Mouse (Mus musculus) lung, embryonic 14.5 days (tissue): Measurements from ENCODE around the gene Met. TPM values are rescaled to one million over a fixed set of nuclear protein-coding genes. Genes with fewer than 3 reads are reported as not detected.

Experiments used
- ATAC-seq: fragments of 200-750 bp; cut with Nextera tagmentation; 2 replicates; pipeline ENCODE4 v1.8.0; 2017; ENCODE audit warnings: mild to moderate bottlenecking, moderate TSS enrichment, moderate library complexity; ENCODE audit not compliant: insufficient read depth
- DNase-seq: peaks from one replicate; pipeline ENCODE4 v3.0.0-alpha.2; 2015
- H3K27ac ChIP-seq: fragments of 300-500 bp; sonication (generic); 2 replicates; pipeline ENCODE4 v1.5.1; 2014; ENCODE audit warnings: low read depth, mild to moderate bottlenecking, moderate library complexity
- H3K27me3 ChIP-seq: fragments of 300-500 bp; sonication (generic); 2 replicates; pipeline ENCODE4 v1.6.1; 2014; ENCODE audit warnings: low read length, control low read depth; ENCODE audit not compliant: insufficient read depth
- H3K36me3 ChIP-seq: fragments of 300-500 bp; sonication (generic); 2 replicates; pipeline ENCODE4 v1.6.1; 2014; ENCODE audit warnings: control low read depth; ENCODE audit not compliant: insufficient read depth
- H3K4me1 ChIP-seq: fragments of 300-500 bp; sonication (generic); 2 replicates; pipeline ENCODE4 v1.6.1; 2014; ENCODE audit warnings: antibody characterized with exemption, control low read depth; ENCODE audit not compliant: insufficient read depth
- H3K4me2 ChIP-seq: fragments of 300-500 bp; sonication (generic); 2 replicates; pipeline ENCODE4 v1.6.1; 2014; ENCODE audit warnings: mild to moderate bottlenecking
- H3K4me3 ChIP-seq: fragments of 300-500 bp; sonication (generic); 2 replicates; pipeline ENCODE4 v1.5.1; 2014; ENCODE audit warnings: low read depth, low read length
- H3K9ac ChIP-seq: fragments of 300-500 bp; sonication (generic); 2 replicates; pipeline ENCODE4 v1.6.1; 2014
- H3K9me3 ChIP-seq: fragments of 300-500 bp; sonication (generic); 2 replicates; pipeline ENCODE4 v1.6.1; 2016; ENCODE audit warnings: low read depth, low read length, control low read depth
- CTCF ChIP-seq: IDR thresholded peaks from 2 replicates; pipeline ENCODE4 v1.5.1; 2016; ENCODE audit warnings: antibody characterized with exemption, low read depth
- WGBS: fragments of 180-500 bp; shearing (Covaris S2); extraction: QIAGEN DNeasy Blood & Tissue Kit; methylation state at CpG from one replicate; pipeline ENCODE4 v1.1.7; 2014; 5-methylcytosine and 5-hydroxymethylcytosine counted together
- polyA plus RNA-seq: library from polyadenylated mRNA; unstranded; fragments of >200 nt; fragmentation: Nextera tagmentation; extraction: Ambion mirVana; gene quantifications from 2 replicates; pipeline ENCODE4 v1.2.1, GENCODE M21; 2014

Met gene
- polyA plus RNA-seq, 1 experiment from 2014 or later, result 12.5 TPM

GRCm38 (mm10) chr6:17490786-17491185, 27.2 kb downstream of the Met start:
- DNase-seq (no peak), ATAC-seq (no peak)
- Histone ChIP-seq H3K9ac (no peak overlapping the region), H3K36me3 (no peaks in the 10 kb centered on the region), H3K27ac (no peak overlapping the region), H3K4me3 (no peak overlapping the region), H3K4me1 (no peaks in the 10 kb centered on the region), H3K27me3 (no peaks in the 10 kb centered on the region), H3K9me3 (no peaks in the 10 kb centered on the region), H3K4me2 (no peak overlapping the region)
- no peak for TF ChIP-seq CTCF
- WGBS, result 53% methylated on average over 2 of the region's 2 CpGs

GRCm38 (mm10) chr6:17491502-17491901, 27.9 kb downstream of the Met start:
- Histone ChIP-seq H3K4me1 (no peaks in the 10 kb centered on the region), H3K9ac (no peak overlapping the region), H3K36me3 (no peaks in the 10 kb centered on the region), H3K4me3 (no peak overlapping the region), H3K9me3 (no peaks in the 10 kb centered on the region), H3K4me2 (no peak overlapping the region), H3K27me3 (no peaks in the 10 kb centered on the region), H3K27ac (no peak overlapping the region)
- 69% methylated on average over 10 of the region's 10 CpGs for WGBS
- TF ChIP-seq CTCF, result no peak
- ATAC-seq (no peak), DNase-seq (no peak)

- H3K9ac ChIP-seq, result no peak overlapping the region
- H3K27me3 ChIP-seq, result no peaks in the 10 kb centered on the region
- ATAC-seq, result no peak
- no peak overlapping the region for H3K4me3 ChIP-seq
- no peak for DNase-seq
- H3K4me2 ChIP-seq, result no peak overlapping the region
- 72% methylated on average over 8 of the region's 8 CpGs for WGBS
- H3K36me3 ChIP-seq, result no peaks in the 10 kb centered on the region
- no peak for TF ChIP-seq CTCF
- H3K4me1 ChIP-seq, result no peaks in the 10 kb centered on the region
- no peaks in the 10 kb centered on the region for H3K9me3 ChIP-seq
- no peak overlapping the region for H3K27ac ChIP-seq
Observed at GRCm38 (mm10) chr6:17492062-17492461, 28.5 kb downstream of the Met start.

GRCm38 (mm10) chr6:17495413-17495812, 31.8 kb downstream of the Met start:
- TF ChIP-seq CTCF, result no peak
- no peak overlapping the region for H3K4me3 ChIP-seq

DNA sequence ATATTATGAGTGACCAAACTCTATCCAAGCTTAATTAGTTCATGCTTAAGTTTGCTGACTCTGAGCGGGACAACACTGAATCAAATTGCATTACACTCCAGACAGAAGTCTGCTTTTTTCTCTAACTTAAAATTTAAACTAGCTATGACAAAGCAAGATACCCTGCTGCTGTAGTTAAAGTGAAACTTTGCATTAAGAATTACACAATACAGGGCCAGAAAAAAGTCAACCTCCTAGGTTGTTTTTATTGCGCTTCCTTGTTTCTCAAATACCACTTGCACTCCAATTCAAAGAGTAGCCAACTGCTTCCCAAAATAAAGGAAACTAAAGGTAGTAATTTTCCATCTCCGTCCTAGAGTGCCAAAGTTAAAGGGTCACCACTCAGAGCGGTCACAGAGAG, 33.8 kb downstream of the Met start:
- H3K9ac ChIP-seq, result no peak overlapping the region
- no peak overlapping the region for H3K4me2 ChIP-seq
- DNase-seq (no peak), ATAC-seq (no peak)
- H3K27ac ChIP-seq, result no peak overlapping the region
- no peaks in the 10 kb centered on the region for H3K36me3 ChIP-seq
- no peaks in the 10 kb centered on the region for H3K9me3 ChIP-seq
- no peaks in the 10 kb centered on the region for H3K27me3 ChIP-seq
- no peak for TF ChIP-seq CTCF
- H3K4me3 ChIP-seq, result no peak overlapping the region
- 78% methylated on average over 4 of the region's 4 CpGs for WGBS
- no peaks in the 10 kb centered on the region for H3K4me1 ChIP-seq

More at GRCm38 (mm10) chr6:17495413-17495812, 31.8 kb downstream of the Met start:
- Histone ChIP-seq H3K27me3 (no peaks in the 10 kb centered on the region), H3K9ac (no peak overlapping the region), H3K9me3 (no peaks in the 10 kb centered on the region), H3K4me1 (no peaks in the 10 kb centered on the region), H3K36me3 (no peaks in the 10 kb centered on the region), H3K4me2 (no peak overlapping the region), H3K27ac (no peak overlapping the region)
- 81% methylated on average over 1 of the region's 1 CpGs for WGBS
- no peak for DNase-seq
- ATAC-seq, result no peak

DNA sequence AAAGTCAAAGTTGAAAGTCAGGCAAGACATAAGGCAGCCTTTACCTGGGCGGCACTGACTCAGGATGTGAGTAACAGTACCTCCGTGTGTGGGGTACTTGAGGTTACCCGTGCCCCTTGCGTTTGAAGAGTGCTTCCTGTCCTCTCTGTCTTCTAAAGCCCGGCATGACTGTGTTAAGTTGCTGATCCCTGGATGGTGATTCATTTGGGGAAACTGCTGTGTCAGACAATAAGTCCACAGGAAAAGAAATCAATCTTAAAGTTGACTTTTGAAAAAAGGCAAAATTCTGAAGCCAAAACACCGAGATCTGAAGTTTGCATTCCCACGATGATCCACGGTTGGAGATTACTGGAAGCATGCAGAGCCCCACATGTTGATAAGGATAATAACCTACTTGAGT, 35.2 kb downstream of the Met start:
- WGBS, result 40% methylated on average over 8 of the region's 8 CpGs
- no peak for ATAC-seq
- no peak for DNase-seq

GRCm38 (mm10) chr6:17501440-17501839, 37.8 kb downstream of the Met start:
- Histone ChIP-seq H3K36me3 (no peaks in the 10 kb centered on the region), H3K4me3 (no peak overlapping the region), H3K9ac (no peak overlapping the region), H3K9me3 (no peaks in the 10 kb centered on the region), H3K4me1 (peaks cover 5% of the 10 kb centered on the region; the same call in 1 of the 2 replicates), H3K27me3 (no peaks in the 10 kb centered on the region), H3K4me2 (no peak overlapping the region), H3K27ac (no peak overlapping the region)
- 55% methylated on average over 4 of the region's 4 CpGs for WGBS
- ATAC-seq (peak; percentile 52; the same call in 1 of the 2 replicates), DNase-seq (peak; percentile 50)
- no peak for TF ChIP-seq CTCF

More for the DNA sequence above, 35.2 kb downstream of the Met start:
- H3K27ac ChIP-seq, result no peak overlapping the region
- no peaks in the 10 kb centered on the region for H3K9me3 ChIP-seq
- no peak overlapping the region for H3K4me2 ChIP-seq
- TF ChIP-seq CTCF, result no peak
- H3K4me3 ChIP-seq, result no peak overlapping the region
- no peaks in the 10 kb centered on the region for H3K27me3 ChIP-seq
- H3K9ac ChIP-seq, result no peak overlapping the region
- H3K4me1 ChIP-seq, result peaks cover 5% of the 10 kb centered on the region; the same call in 1 of the 2 replicates
- no peaks in the 10 kb centered on the region for H3K36me3 ChIP-seq

- 42% methylated on average over 1 of the region's 1 CpGs for WGBS
- no peak for DNase-seq
- H3K4me3 ChIP-seq, result no peak overlapping the region
Observed at GRCm38 (mm10) chr6:17502311-17502710, 38.7 kb downstream of the Met start.

More at GRCm38 (mm10) chr6:17502311-17502710, 38.7 kb downstream of the Met start:
- H3K27ac ChIP-seq, result no peak overlapping the region
- H3K9ac ChIP-seq, result no peak overlapping the region
- no peak for TF ChIP-seq CTCF
- no peak overlapping the region for H3K4me2 ChIP-seq
- no peaks in the 10 kb centered on the region for H3K36me3 ChIP-seq
- no peaks in the 10 kb centered on the region for H3K9me3 ChIP-seq
- ATAC-seq, result no peak
- peaks cover 5% of the 10 kb centered on the region; the same call in 1 of the 2 replicates for H3K4me1 ChIP-seq
- H3K27me3 ChIP-seq, result no peaks in the 10 kb centered on the region
